Mouse (Mus musculus) spleen, adult 2 months (tissue): ENCODE data around the gene Gm20547. TPM values are rescaled to one million over a fixed set of nuclear protein-coding genes. Genes with fewer than 3 reads are reported as not detected.

Experiments used
- DNase-seq, 2 experiments: peaks; one replicate each; pipeline versions ENCODE4 v3.0.0 to v3.0.0-alpha.2; 2012 to 2021; ENCODE audit warnings: low spot score in 2 of 2, low read depth in 1 of 2
- H3K27ac ChIP-seq: fragments of 200-500 bp; 2 replicates; pipeline ENCODE4 v1.5.1; 2012; ENCODE audit warnings: low read length, inconsistent platforms; ENCODE audit not compliant: insufficient read depth
- H3K27me3 ChIP-seq: fragments of 200-500 bp; 2 replicates; pipeline ENCODE4 v1.6.1; 2012; ENCODE audit warnings: mild to moderate bottlenecking, moderate library complexity, low read length, inconsistent platforms; ENCODE audit not compliant: control insufficient read depth, insufficient read depth
- H3K36me3 ChIP-seq: fragments of 200-500 bp; 2 replicates; pipeline ENCODE4 v1.6.1; 2012; ENCODE audit warnings: mild to moderate bottlenecking, low read length, inconsistent platforms; ENCODE audit not compliant: control insufficient read depth, insufficient read depth
- H3K4me1 ChIP-seq: fragments of 200-500 bp; 2 replicates; pipeline ENCODE4 v1.6.1; 2011; ENCODE audit warnings: inconsistent platforms; ENCODE audit not compliant: control insufficient read depth, insufficient read depth, insufficient read length
- H3K4me3 ChIP-seq: fragments of 200-500 bp; 2 replicates; pipeline ENCODE4 v1.5.1; 2011; ENCODE audit warnings: mild to moderate bottlenecking, inconsistent platforms; ENCODE audit not compliant: insufficient read depth, insufficient read length; ENCODE audit errors: extremely low read depth
- CTCF ChIP-seq: fragments of 200-500 bp; IDR thresholded peaks from 2 replicates; pipeline ENCODE4 v1.5.1; 2011; ENCODE audit warnings: mild to moderate bottlenecking, inconsistent platforms; ENCODE audit not compliant: insufficient read depth, insufficient read length, insufficient replicate concordance; ENCODE audit errors: extremely low read depth
- POLR2A ChIP-seq: fragments of 200-500 bp; IDR thresholded peaks from 2 replicates; pipeline ENCODE4 v1.6.1; 2011; ENCODE audit warnings: low read depth, low read length, inconsistent platforms
- WGBS: fragments of 180-500 bp; shearing (Covaris S2); methylation state at CpG from one replicate; pipeline ENCODE4 v1.1.7; 2018; 5-methylcytosine and 5-hydroxymethylcytosine counted together
- polyA plus RNA-seq: library from polyadenylated mRNA; depleted of rRNA; stranded (reverse); fragments of >200 nt; gene quantifications from 2 replicates; pipeline ENCODE4 v1.2.3, GENCODE M21; 2012; rRNA removed

Gm20547 gene
- 0.04 TPM in 1 of 2 replicates, not detected in the other for polyA plus RNA-seq

GRCm38 (mm10) chr17:34881683-34882310 is at the start of gene Gm20547:
Gene Gm20547 (minus strand): TSS chr17:34882042.
- H3K27ac ChIP-seq = no peak within 1 kb of the TSS
- H3K36me3 ChIP-seq = no peaks in the 10 kb centered on the region
- TF ChIP-seq CTCF (no peak), POLR2A (no peak)
- no peak within 1 kb of the TSS; the same call in 1 of the 2 replicates for H3K4me3 ChIP-seq
- DNase-seq = no peak
- no peaks in the 10 kb centered on the region for H3K27me3 ChIP-seq
- H3K4me1 ChIP-seq = peaks cover 7% of the 10 kb centered on the region; the same call in 1 of the 2 replicates
- WGBS = 82% methylated on average over 15 of the region's 15 CpGs

GRCm38 (mm10) chr17:34931061-34931734 is 49.4 kb upstream of the Gm20547 start, which contains the start of gene Neu1:
Gene Neu1 (plus strand): TSS chr17:34931253.
- Histone ChIP-seq H3K4me3 (peak within 1 kb of the TSS; percentile 82), H3K4me1 (peaks cover 5% of the 10 kb centered on the region; the same call in 1 of the 2 replicates), H3K36me3 (peaks cover 13% of the 10 kb centered on the region), H3K27ac (peak within 1 kb of the TSS; percentile 79), H3K27me3 (no peaks in the 10 kb centered on the region)
- WGBS = 1% methylated on average over 34 of the region's 38 CpGs
- TF ChIP-seq POLR2A (peak; percentile 35; the same call in 1 of the 2 replicates), CTCF (peak; percentile 52; the same call in 1 of the 2 replicates)
- DNase-seq = peak; percentile 97 to 98

GRCm38 (mm10) chr17:34928841-34929240 is 47.0 kb upstream of the Gm20547 start:
- Histone ChIP-seq H3K36me3 (peaks cover 1% of the 10 kb centered on the region; the same call in 1 of the 2 replicates), H3K27me3 (no peaks in the 10 kb centered on the region), H3K4me1 (peaks cover 5% of the 10 kb centered on the region; the same call in 1 of the 2 replicates), H3K27ac (no peak overlapping the region), H3K4me3 (no peak overlapping the region)
- no peak for TF ChIP-seq POLR2A
- no peak for TF ChIP-seq CTCF
- no peak for DNase-seq
- WGBS = 85% methylated on average over 4 of the region's 4 CpGs

- TF ChIP-seq POLR2A (no peak), CTCF (no peak)
- Histone ChIP-seq H3K4me3 (no peak overlapping the region), H3K27ac (no peak overlapping the region), H3K4me1 (peaks cover 4% of the 10 kb centered on the region; the same call in 1 of the 2 replicates), H3K27me3 (no peaks in the 10 kb centered on the region), H3K36me3 (no peaks in the 10 kb centered on the region)
- DNase-seq = no peak
- 91% methylated on average over 18 of the region's 18 CpGs for WGBS
Observed at GRCm38 (mm10) chr17:34927306-34928019, 45.6 kb upstream of the Gm20547 start.

GRCm38 (mm10) chr17:34924258-34924657 is 42.4 kb upstream of the Gm20547 start:
- H3K27ac ChIP-seq = no peak overlapping the region
- TF ChIP-seq CTCF = no peak
- TF ChIP-seq POLR2A = no peak

GRCm38 (mm10) chr17:34922939-34923338 is 41.1 kb upstream of the Gm20547 start:
- TF ChIP-seq CTCF (no peak), POLR2A (no peak)
- Histone ChIP-seq H3K27ac (no peak overlapping the region), H3K27me3 (no peaks in the 10 kb centered on the region), H3K36me3 (no peaks in the 10 kb centered on the region), H3K4me1 (no peaks in the 10 kb centered on the region), H3K4me3 (no peak overlapping the region)
- WGBS = 68% methylated on average over 6 of the region's 6 CpGs
- DNase-seq = no peak

More at GRCm38 (mm10) chr17:34924258-34924657, 42.4 kb upstream of the Gm20547 start:
- H3K4me3 ChIP-seq = no peak overlapping the region
- no peaks in the 10 kb centered on the region for H3K36me3 ChIP-seq
- DNase-seq = no peak
- H3K27me3 ChIP-seq = no peaks in the 10 kb centered on the region
- no peaks in the 10 kb centered on the region for H3K4me1 ChIP-seq
- 47% methylated on average over 5 of the region's 5 CpGs for WGBS

GRCm38 (mm10) chr17:34917188-34917587 is 35.3 kb upstream of the Gm20547 start:
- 79% methylated on average over 9 of the region's 9 CpGs for WGBS
- peaks cover 3% of the 10 kb centered on the region; the same call in 1 of the 2 replicates for H3K4me1 ChIP-seq
- H3K36me3 ChIP-seq = peaks cover 5% of the 10 kb centered on the region
- no peak for TF ChIP-seq POLR2A
- no peak for TF ChIP-seq CTCF
- H3K27ac ChIP-seq = no peak overlapping the region
- no peak overlapping the region for H3K4me3 ChIP-seq
- no peak for DNase-seq
- no peaks in the 10 kb centered on the region for H3K27me3 ChIP-seq
